Mouse (Mus musculus) kidney, adult 9 months (tissue): ENCODE measurements at regions not wholly inside any gene's neighbourhood (a gene's known extent, or its start where the extent isn't known, plus 50 kb on each side); places are given as distances from the start of the nearest gene placed in this dataset.

Experiments
- DNase-seq: peaks from one replicate; pipeline ENCODE4 v3.0.0; 2022

GRCm38 (mm10) chr2:51566554-51567246 is 60.6 kb upstream of the Tas2r134 start:
- DNase-seq: no peak

- peak; percentile 62 for DNase-seq
These were observed 63.4 kb upstream of the Tas2r134 start for GRCm38 (mm10) chr2:51563881-51564280.

GRCm38 (mm10) chr2:51563240-51563639 is 64.1 kb upstream of the Tas2r134 start:
- no peak for DNase-seq

- peak; percentile 10 for DNase-seq
These were observed 76.4 kb upstream of the Tas2r134 start for GRCm38 (mm10) chr2:51550863-51551262.

- DNase-seq: peak; percentile 76
These were observed 78.2 kb upstream of the Tas2r134 start for GRCm38 (mm10) chr2:51549125-51549524.

GRCm38 (mm10) chr2:51546181-51546580 is 81.1 kb upstream of the Tas2r134 start:
- DNase-seq: no peak

- no peak for DNase-seq
These were observed 83.4 kb upstream of the Tas2r134 start for GRCm38 (mm10) chr2:51543949-51544348.

- peak; percentile 19 for DNase-seq
These were observed 85.0 kb upstream of the Tas2r134 start for GRCm38 (mm10) chr2:51542272-51542671.

GRCm38 (mm10) chr2:51532709-51533414 is 94.4 kb upstream of the Tas2r134 start:
- DNase-seq: no peak

- DNase-seq: no peak
These were observed 96.0 kb upstream of the Tas2r134 start for GRCm38 (mm10) chr2:51531106-51531839.

- DNase-seq: no peak
These were observed 104.5 kb upstream of the Tas2r134 start for GRCm38 (mm10) chr2:51522766-51523165.

GRCm38 (mm10) chr2:51509220-51510011 is 117.9 kb upstream of the Tas2r134 start:
- no peak for DNase-seq

- DNase-seq: peak; percentile 61
These were observed 129.4 kb upstream of the Tas2r134 start for GRCm38 (mm10) chr2:51497896-51498295.

GRCm38 (mm10) chr2:51473753-51474152 is 153.6 kb upstream of the Tas2r134 start:
- DNase-seq: no peak

GRCm38 (mm10) chr2:51467027-51467694 is 160.2 kb upstream of the Tas2r134 start:
- DNase-seq: peak; percentile 31

GRCm38 (mm10) chr2:51466003-51466402 is 161.3 kb upstream of the Tas2r134 start:
- no peak for DNase-seq

GRCm38 (mm10) chr2:51465576-51465975 is 161.7 kb upstream of the Tas2r134 start:
- no peak for DNase-seq

- no peak for DNase-seq
These were observed 163.0 kb upstream of the Tas2r134 start for GRCm38 (mm10) chr2:51464356-51464755.

- DNase-seq: no peak
These were observed 166.4 kb upstream of the Tas2r134 start for GRCm38 (mm10) chr2:51460896-51461295.

- DNase-seq: peak; percentile 12
These were observed 167.8 kb upstream of the Tas2r134 start for GRCm38 (mm10) chr2:51459486-51459885.

GRCm38 (mm10) chr2:51457717-51458116 is 169.6 kb upstream of the Tas2r134 start:
- DNase-seq: no peak

- no peak for DNase-seq
These were observed 174.5 kb upstream of the Tas2r134 start for GRCm38 (mm10) chr2:51452816-51453215.
